In genomic region chr14:101787903-101788302, GRCm38 (mm10) we compare ENCODE assay signal across 11 mouse cellular contexts. TPM values are rescaled to one million over a fixed set of nuclear protein-coding genes. Genes with fewer than 3 reads are reported as not detected.
A peak's percentile ranks its signal among the peaks of the same experiment; 100 is the strongest.
DNase-seq lines count a peak whose midpoint lies in the region; ATAC-seq and TF ChIP-seq lines count a peak whose summit lies in the region.
"Had no signal": no experiment of that assay in that cellular context is flagged by ENCODE, and none has a peak within 500 bp of the region (broad histone marks: within the 10 kb centered on the region; RNA-seq: fewer than 3 reads in every experiment).

No protein-coding gene starts in this region.

- H3K4me3 ChIP-seq in forebrain, embryonic 15.5 days, result no peak overlapping the region
- H3K4me3 ChIP-seq in forebrain, postnatal 0 days (ENCODE audit: low read depth, low read length), result no peak overlapping the region
- H3K4me3 ChIP-seq in embryonic facial prominence, embryonic 10.5 days, result no peak overlapping the region
- no peak overlapping the region for H3K4me3 ChIP-seq in kidney, embryonic 15.5 days (replicated peaks)
- H3K4me3 ChIP-seq: hindbrain, embryonic 15.5 days had no signal

- H3K4me2 ChIP-seq in forebrain, embryonic 15.5 days (replicated peaks), result no peak overlapping the region
- H3K4me2 ChIP-seq in forebrain, postnatal 0 days (ENCODE audit: low read depth), result no peak overlapping the region
- no peak overlapping the region for H3K4me2 ChIP-seq in kidney, embryonic 15.5 days
- H3K4me2 ChIP-seq: hindbrain, embryonic 15.5 days had no signal

- no peak for TF ChIP-seq CTCF in forebrain, postnatal 0 days (IDR thresholded peaks at IDR 0.05; ENCODE audit: low read depth)

- H3K27me3 ChIP-seq in forebrain, embryonic 15.5 days, result no peaks in the 10 kb centered on the region
- H3K27me3 ChIP-seq in forebrain, postnatal 0 days (ENCODE audit: insufficient read depth, low read length), result no peaks in the 10 kb centered on the region
- H3K27me3 ChIP-seq in embryonic facial prominence, embryonic 10.5 days (replicated peaks; ENCODE audit: low read depth, poor library complexity, severe bottlenecking), result no peaks in the 10 kb centered on the region
- H3K27me3 ChIP-seq in kidney, embryonic 15.5 days, result no peaks in the 10 kb centered on the region
- H3K27me3 ChIP-seq: CH12.LX; hindbrain, embryonic 15.5 days had no signal

- H3K4me1 ChIP-seq in forebrain, embryonic 15.5 days, result peaks cover 4% of the 10 kb centered on the region
- no peaks in the 10 kb centered on the region; the same call in 1 of the 2 replicates for H3K4me1 ChIP-seq in forebrain, postnatal 0 days (ENCODE audit: insufficient read depth)
- peaks cover 4% of the 10 kb centered on the region; the same call in 1 of the 2 replicates for H3K4me1 ChIP-seq in embryonic facial prominence, embryonic 10.5 days
- H3K4me1 ChIP-seq in kidney, embryonic 15.5 days, result no peaks in the 10 kb centered on the region
- H3K4me1 ChIP-seq: hindbrain, embryonic 15.5 days had no signal

- DNase-seq in forebrain, postnatal 0 days, result no peak
- DNase-seq in Muller cell, postnatal 12 days (ENCODE audit: inconsistent ontology term), result peak; percentile 39
- DNase-seq in embryonic facial prominence, embryonic 10.5 days (ENCODE audit: low spot score), result peak; percentile 22
- no peak for DNase-seq in layer of hippocampus, postnatal 14 days (ENCODE audit: low spot score in 2 of 2)
- DNase-seq in right cerebral cortex, postnatal 36 days (ENCODE audit: low spot score in 2 of 2), result no peak
- no peak for DNase-seq in layer of hippocampus, adult 9-11 months

- no peaks in the 10 kb centered on the region for H3K9me3 ChIP-seq in forebrain, embryonic 15.5 days
- H3K9me3 ChIP-seq in forebrain, postnatal 0 days (ENCODE audit: low read length), result no peaks in the 10 kb centered on the region
- H3K9me3 ChIP-seq in embryonic facial prominence, embryonic 10.5 days, result no peaks in the 10 kb centered on the region
- H3K9me3 ChIP-seq in kidney, embryonic 15.5 days (replicated peaks), result no peaks in the 10 kb centered on the region
- H3K9me3 ChIP-seq: hindbrain, embryonic 15.5 days had no signal

- 43% methylated on average over 5 of the region's 5 CpGs for WGBS in forebrain, embryonic 15.5 days
- 44% methylated on average over 5 of the region's 5 CpGs for WGBS in forebrain, postnatal 0 days
- WGBS in embryonic facial prominence, embryonic 10.5 days, result 63% methylated on average over 5 of the region's 5 CpGs
- 65% methylated on average over 5 of the region's 5 CpGs for WGBS in kidney, embryonic 15.5 days

- H3K9ac ChIP-seq in forebrain, embryonic 15.5 days (replicated peaks), result no peak overlapping the region
- no peak overlapping the region for H3K9ac ChIP-seq in forebrain, postnatal 0 days
- no peak overlapping the region for H3K9ac ChIP-seq in kidney, embryonic 15.5 days
- H3K9ac ChIP-seq: hindbrain, embryonic 15.5 days had no signal

- no peak overlapping the region for H3K27ac ChIP-seq in forebrain, embryonic 15.5 days (replicated peaks)
- no peak overlapping the region for H3K27ac ChIP-seq in forebrain, postnatal 0 days (ENCODE audit: low read depth, low read length)
- no peak overlapping the region for H3K27ac ChIP-seq in embryonic facial prominence, embryonic 10.5 days (replicated peaks)
- H3K27ac ChIP-seq in kidney, embryonic 15.5 days, result no peak overlapping the region
- H3K27ac ChIP-seq: hindbrain, embryonic 15.5 days had no signal

- ATAC-seq in forebrain, embryonic 15.5 days (replicated peaks), result peak; percentile 70
- no peak for ATAC-seq in forebrain, postnatal 0 days
- peak; percentile 64; the same call in 1 of the 2 replicates for ATAC-seq in kidney, embryonic 15.5 days (replicated peaks; ENCODE audit: low FRiP score)

- no peaks in the 10 kb centered on the region for H3K36me3 ChIP-seq in forebrain, embryonic 15.5 days
- H3K36me3 ChIP-seq in forebrain, postnatal 0 days (ENCODE audit: insufficient read depth), result no peaks in the 10 kb centered on the region
- no peaks in the 10 kb centered on the region for H3K36me3 ChIP-seq in embryonic facial prominence, embryonic 10.5 days (replicated peaks)
- H3K36me3 ChIP-seq in kidney, embryonic 15.5 days, result no peaks in the 10 kb centered on the region
- H3K36me3 ChIP-seq: hindbrain, embryonic 15.5 days had no signal

RNA-seq across cellular contexts. Expression of gene Lmo7, which starts 58.1 kb away (rescaled TPM):
- polyA plus RNA-seq in forebrain, embryonic 15.5 days (2015; fragmentation: Nextera tagmentation; extraction: Ambion mirVana), result 12.8 and 14.4 TPM in 2 replicates
- 26.3 and 33.9 TPM in 2 replicates for total RNA-seq in forebrain, postnatal 0 days (2014; rRNA removed)
- polyA plus RNA-seq in forebrain, postnatal 0 days (2015; fragmentation: Nextera tagmentation; extraction: Ambion mirVana), result 11.3 and 13.4 TPM in 2 replicates
- 3.5 and 3.8 TPM in 2 replicates for polyA plus RNA-seq in embryonic facial prominence, embryonic 10.5 days (2016; fragmentation: Nextera tagmentation; extraction: Ambion mirVana)
- 12.2 and 16.4 TPM in 2 replicates for polyA plus RNA-seq in kidney, embryonic 15.5 days (2015; fragmentation: Nextera tagmentation; extraction: Ambion mirVana)
- total RNA-seq in layer of hippocampus, postnatal 14 days (2021), result 100 to 1,000 TPM; 113 to 131 TPM

RNA-seq across cellular contexts. Expression of gene Gm9922, which starts 58.3 kb away (rescaled TPM):
- polyA plus RNA-seq in forebrain, embryonic 15.5 days (2015; fragmentation: Nextera tagmentation; extraction: Ambion mirVana), result 0.76 and 1.5 TPM in 2 replicates
- not detected in 2 replicates for total RNA-seq in forebrain, postnatal 0 days (2014; rRNA removed)
- 1.0 and 2.1 TPM in 2 replicates for polyA plus RNA-seq in forebrain, postnatal 0 days (2015; fragmentation: Nextera tagmentation; extraction: Ambion mirVana)
- 0.68 and 1.6 TPM in 2 replicates for polyA plus RNA-seq in embryonic facial prominence, embryonic 10.5 days (2016; fragmentation: Nextera tagmentation; extraction: Ambion mirVana)
- 3.1 and 3.5 TPM in 2 replicates for polyA plus RNA-seq in kidney, embryonic 15.5 days (2015; fragmentation: Nextera tagmentation; extraction: Ambion mirVana)
- not detected for total RNA-seq in layer of hippocampus, postnatal 14 days (2021)
- total RNA-seq: megakaryocyte, adult 5-6 weeks had no signal
- polyA plus RNA-seq: hindbrain, embryonic 15.5 days had no signal

Comparison
In these comparisons a context has a peak if more than half of its experiments do, and no peak if none do; other contexts are left out.
1. DNase-seq: peak in Muller cell, postnatal 12 days (single experiment) and embryonic facial prominence, embryonic 10.5 days (single experiment); none in forebrain, postnatal 0 days (single experiment), layer of hippocampus, postnatal 14 days (0 of 2), right cerebral cortex, postnatal 36 days (0 of 2) and layer of hippocampus, adult 9-11 months (single experiment).